Mouse (Mus musculus) midbrain, postnatal 0 days (tissue): ENCODE measurements around the gene Dctn2. TPM values are rescaled to one million over a fixed set of nuclear protein-coding genes. Genes with fewer than 3 reads are reported as not detected.

Source experiments
- ATAC-seq: fragments of 200-750 bp; cut with Nextera tagmentation; 2 replicates; pipeline ENCODE4 v1.8.0; 2017; ENCODE audit warnings: moderate number of reproducible peaks, mild to moderate bottlenecking, moderate TSS enrichment, moderate library complexity; ENCODE audit not compliant: low FRiP score
- DNase-seq: peaks from one replicate; pipeline ENCODE4 v3.0.0-alpha.2; 2015; ENCODE audit warnings: low spot score
- H3K27ac ChIP-seq: fragments of 300-500 bp; sonication (generic); 2 replicates; pipeline ENCODE4 v1.5.1; 2014; ENCODE audit warnings: low read depth, mild to moderate bottlenecking, low read length, mixed read lengths
- H3K27me3 ChIP-seq: fragments of 300-500 bp; sonication (generic); 2 replicates; pipeline ENCODE4 v1.6.1; 2014; ENCODE audit warnings: low read length, control low read depth, mixed read lengths; ENCODE audit not compliant: insufficient read depth
- H3K36me3 ChIP-seq: fragments of 300-500 bp; sonication (generic); 2 replicates; pipeline ENCODE4 v1.6.1; 2014; ENCODE audit warnings: low read length, control low read depth, mixed read lengths; ENCODE audit not compliant: insufficient read depth
- H3K4me1 ChIP-seq: fragments of 300-500 bp; sonication (generic); 2 replicates; pipeline ENCODE4 v1.6.1; 2014; ENCODE audit warnings: mild to moderate bottlenecking, control low read depth, antibody characterized with exemption, low read length, mixed read lengths; ENCODE audit not compliant: insufficient read depth
- H3K4me2 ChIP-seq: fragments of 300-500 bp; sonication (generic); 2 replicates; pipeline ENCODE4 v1.6.1; 2014; ENCODE audit warnings: low read depth, mild to moderate bottlenecking, low read length, mixed read lengths; ENCODE audit not compliant: poor library complexity, severe bottlenecking
- H3K4me3 ChIP-seq: fragments of 300-500 bp; sonication (generic); 2 replicates; pipeline ENCODE4 v1.5.1; 2014; ENCODE audit warnings: low read depth, mild to moderate bottlenecking, low read length, moderate library complexity
- H3K9ac ChIP-seq: fragments of 300-500 bp; sonication (generic); replicated peaks from 2 replicates; pipeline ENCODE4 v1.6.1; 2014; ENCODE audit warnings: mild to moderate bottlenecking, low read length, moderate library complexity, mixed read lengths; ENCODE audit not compliant: poor library complexity, severe bottlenecking
- H3K9me3 ChIP-seq: fragments of 300-500 bp; sonication (generic); 2 replicates; pipeline ENCODE4 v1.6.1; 2016; ENCODE audit warnings: low read length, control low read depth
- CTCF ChIP-seq: IDR thresholded peaks from 2 replicates; pipeline ENCODE4 v1.5.1; 2016; ENCODE audit warnings: antibody characterized with exemption, mild to moderate bottlenecking
- WGBS: fragments of 180-500 bp; shearing (Covaris S2); extraction: QIAGEN DNeasy Blood & Tissue Kit; methylation state at CpG from one replicate; pipeline ENCODE4 v1.1.7; 2014; 5-methylcytosine and 5-hydroxymethylcytosine counted together
- polyA plus RNA-seq: library from polyadenylated mRNA; unstranded; fragments of >200 nt; fragmentation: Nextera tagmentation; extraction: Ambion mirVana; gene quantifications from 2 replicates; pipeline ENCODE4 v1.2.1, GENCODE M21; 2015
- total RNA-seq: library from RNA; depleted of rRNA; stranded (reverse); fragments of >200 nt; gene quantifications from 2 replicates; pipeline ENCODE4 v1.2.3, GENCODE M21; 2014

Dctn2 gene
- total and polyA plus RNA-seq, 2 experiments from 2014 or later, result 274 to 318 TPM

DNA sequence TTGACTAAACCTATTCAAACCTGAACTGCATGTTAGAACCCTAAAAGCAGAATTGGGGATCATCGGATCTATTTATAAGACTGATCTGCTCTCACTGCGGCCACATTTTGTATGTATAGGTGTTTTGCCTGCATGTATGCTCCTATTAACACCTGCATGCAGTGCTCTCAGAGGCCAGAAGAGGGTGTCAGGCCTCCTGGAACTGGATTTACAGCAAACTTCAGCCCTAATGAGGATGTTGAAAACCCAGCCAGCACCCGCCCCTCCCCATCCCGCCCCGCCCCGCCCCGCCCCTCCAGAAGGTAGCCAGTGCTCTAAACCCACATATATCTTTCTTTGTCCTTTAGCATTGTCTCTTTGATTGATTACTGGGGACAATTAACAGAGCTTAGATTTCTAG lies 58.3 kb downstream of the Dctn2 start:
- H3K4me2 ChIP-seq, result no peak overlapping the region
- DNase-seq, result peak; percentile 44
- no peak overlapping the region for H3K9ac ChIP-seq
- H3K36me3 ChIP-seq, result no peaks in the 10 kb centered on the region
- ATAC-seq, result no peak
- H3K27ac ChIP-seq, result no peak overlapping the region
- WGBS, result 14% methylated on average over 7 of the region's 7 CpGs
- peak; percentile 58 for TF ChIP-seq CTCF
- no peaks in the 10 kb centered on the region for H3K9me3 ChIP-seq
- H3K4me3 ChIP-seq, result no peak overlapping the region
- H3K27me3 ChIP-seq, result peaks cover 56% of the 10 kb centered on the region
- H3K4me1 ChIP-seq, result peaks cover 3% of the 10 kb centered on the region; the same call in 1 of the 2 replicates

DNA sequence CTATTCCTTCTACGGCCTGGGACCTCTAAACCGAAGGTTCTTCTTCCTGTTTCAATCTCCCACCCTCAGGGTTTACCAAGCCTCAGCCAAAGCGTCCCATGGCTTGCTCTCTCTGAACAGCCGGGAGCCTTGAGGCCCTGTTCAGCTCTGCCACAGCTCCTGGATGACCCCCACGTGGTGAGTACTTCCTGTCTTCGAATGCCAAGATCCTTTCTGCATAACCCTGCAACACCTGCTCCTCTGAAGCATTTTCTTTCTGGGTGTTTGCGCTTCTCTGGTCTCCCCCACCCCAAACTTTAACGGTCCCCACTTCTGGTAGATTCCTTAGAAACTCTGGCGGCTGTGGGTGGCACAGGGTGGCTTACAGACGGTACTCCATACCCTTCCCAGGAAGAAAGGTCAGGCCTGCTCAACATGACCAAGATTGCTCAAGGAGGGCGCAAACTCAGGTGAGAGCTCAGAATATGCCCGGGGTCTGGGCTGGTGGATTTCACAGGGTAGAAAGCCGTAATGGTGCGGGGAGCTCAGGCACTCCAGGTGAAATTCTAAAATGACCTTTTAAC lies 59.4 kb downstream of the Dctn2 start:
- H3K9me3 ChIP-seq, result no peaks in the 10 kb centered on the region

DNA sequence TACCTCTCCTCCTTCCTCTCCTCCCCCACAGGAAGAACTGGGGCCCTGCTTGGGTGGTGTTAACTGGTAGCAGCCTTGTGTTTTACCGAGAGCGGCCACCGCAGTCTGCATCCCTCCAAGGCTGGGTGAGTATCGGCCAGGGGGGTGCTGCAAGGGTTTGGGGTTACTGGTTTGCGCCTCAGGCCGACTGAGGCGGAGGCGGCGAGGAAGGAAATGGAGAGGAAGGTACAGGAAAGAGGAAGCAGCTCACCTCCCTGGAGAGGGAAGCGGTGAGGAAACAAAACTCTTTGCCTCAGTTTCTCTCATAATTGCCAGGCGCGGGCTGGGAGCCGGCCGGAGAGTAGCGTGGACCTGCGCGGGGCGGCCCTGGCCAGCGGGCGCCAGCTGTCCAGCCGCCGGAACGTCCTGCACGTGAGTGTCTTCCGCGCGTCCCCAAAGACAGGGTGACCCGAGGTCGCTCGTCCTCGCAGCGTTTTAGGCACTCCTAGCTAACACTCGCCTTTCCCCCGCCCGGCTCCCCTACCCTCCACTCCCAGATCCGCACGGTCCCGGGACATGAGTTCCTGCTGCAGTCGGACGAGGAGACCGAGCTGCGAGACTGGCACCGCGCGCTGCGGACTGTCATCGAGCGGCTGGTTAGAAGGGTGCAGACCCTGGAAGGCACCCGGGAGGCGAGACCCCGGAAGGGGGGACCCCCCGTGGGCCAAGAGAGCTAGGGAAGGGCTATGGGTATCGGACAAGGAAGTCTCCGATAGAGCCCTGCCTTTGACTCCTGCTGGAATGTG lies 60.0 kb downstream of the Dctn2 start:
- no peak for TF ChIP-seq CTCF
- Histone ChIP-seq H3K4me2 (peak overlapping the region; percentile 56), H3K36me3 (no peaks in the 10 kb centered on the region), H3K27ac (no peak overlapping the region), H3K9me3 (no peaks in the 10 kb centered on the region), H3K27me3 (peaks cover 61% of the 10 kb centered on the region), H3K9ac (peak overlapping the region; percentile 36), H3K4me1 (peaks cover 3% of the 10 kb centered on the region; the same call in 1 of the 2 replicates), H3K4me3 (peak overlapping the region; percentile 30)
- DNase-seq, result no peak
- 2% methylated on average over 52 of the region's 54 CpGs for whole genome bisulfite sequencing
- ATAC-seq, result no peak

More for the DNA sequence above, 59.4 kb downstream of the Dctn2 start:
- H3K4me3 ChIP-seq, result peak overlapping the region; percentile 30; the same call in 1 of the 2 replicates
- H3K9ac ChIP-seq, result no peak overlapping the region
- ATAC-seq (no peak), DNase-seq (no peak)
- WGBS, result 38% methylated on average over 14 of the region's 14 CpGs
- H3K27ac ChIP-seq, result no peak overlapping the region
- H3K4me1 ChIP-seq, result peaks cover 3% of the 10 kb centered on the region; the same call in 1 of the 2 replicates
- H3K36me3 ChIP-seq, result no peaks in the 10 kb centered on the region
- peaks cover 61% of the 10 kb centered on the region for H3K27me3 ChIP-seq
- peak overlapping the region; percentile 56 for H3K4me2 ChIP-seq
- TF ChIP-seq CTCF, result no peak

DNA sequence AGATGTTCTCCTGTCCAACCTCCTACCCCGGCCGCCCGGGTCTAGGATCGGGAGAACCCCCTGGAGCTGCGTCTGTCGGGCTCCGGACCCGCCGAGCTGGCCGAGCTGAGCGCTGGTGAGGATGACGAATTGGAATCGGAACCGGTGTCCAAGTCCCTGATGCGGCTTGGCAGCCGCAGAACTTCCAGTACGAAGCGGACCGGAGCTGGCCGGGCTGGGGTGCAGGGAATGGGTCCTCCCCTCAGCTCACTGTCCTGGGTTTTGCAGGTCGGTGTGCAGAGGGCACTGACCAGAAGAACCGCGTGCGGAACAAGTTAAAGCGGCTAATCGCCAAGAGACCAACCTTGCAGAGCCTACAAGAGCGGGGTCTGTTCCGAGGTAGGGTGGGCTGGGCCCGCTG lies 60.7 kb downstream of the Dctn2 start:
- no peak for TF ChIP-seq CTCF

DNA sequence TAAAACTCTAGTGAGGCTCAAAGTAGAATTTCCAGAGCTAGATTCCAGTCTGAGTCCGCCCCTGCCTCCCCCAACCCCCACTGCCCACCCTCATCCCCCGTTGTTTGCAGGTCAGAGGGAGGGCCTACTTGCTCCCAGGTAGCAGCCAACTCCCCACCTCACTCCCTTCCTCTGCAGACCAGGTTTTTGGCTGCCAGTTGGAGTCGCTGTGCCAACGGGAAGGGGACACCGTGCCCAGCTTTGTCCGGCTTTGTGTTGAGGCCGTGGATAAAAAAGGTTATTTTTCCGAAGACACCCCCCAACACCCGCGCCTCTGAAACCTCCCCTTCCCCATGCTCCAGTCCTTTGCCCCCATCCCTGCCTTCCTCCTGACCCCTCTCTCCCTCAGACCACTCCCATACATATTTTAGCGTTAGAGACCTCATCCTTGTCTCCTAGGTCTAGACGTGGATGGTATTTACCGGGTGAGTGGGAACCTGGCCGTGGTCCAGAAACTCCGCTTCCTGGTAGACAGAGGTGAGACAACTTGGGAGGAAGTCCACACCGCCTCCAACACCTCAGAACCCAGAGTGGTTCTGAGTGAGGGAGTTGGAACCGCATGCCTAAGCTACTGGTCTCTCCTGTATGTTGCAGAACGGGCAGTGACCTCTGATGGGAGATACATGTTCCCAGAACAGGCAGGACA lies 61.4 kb downstream of the Dctn2 start:
- Histone ChIP-seq H3K36me3 (no peaks in the 10 kb centered on the region), H3K27ac (no peak overlapping the region), H3K4me3 (no peak overlapping the region), H3K4me2 (no peak overlapping the region), H3K9ac (no peak overlapping the region), H3K4me1 (peaks cover 3% of the 10 kb centered on the region; the same call in 1 of the 2 replicates), H3K27me3 (peaks cover 61% of the 10 kb centered on the region), H3K9me3 (no peaks in the 10 kb centered on the region)
- DNase-seq, result no peak
- TF ChIP-seq CTCF, result no peak
- WGBS, result 54% methylated on average over 18 of the region's 18 CpGs
- no peak for ATAC-seq

More for the DNA sequence above, 60.7 kb downstream of the Dctn2 start:
- peaks cover 3% of the 10 kb centered on the region; the same call in 1 of the 2 replicates for H3K4me1 ChIP-seq
- peak overlapping the region; percentile 56 for H3K4me2 ChIP-seq
- peak overlapping the region; percentile 36 for H3K9ac ChIP-seq
- peak overlapping the region; percentile 30 for H3K4me3 ChIP-seq
- H3K27me3 ChIP-seq, result peaks cover 61% of the 10 kb centered on the region
- H3K27ac ChIP-seq, result no peak overlapping the region
- DNase-seq (no peak), ATAC-seq (no peak)
- H3K36me3 ChIP-seq, result no peaks in the 10 kb centered on the region
- 6% methylated on average over 29 of the region's 29 CpGs for WGBS
- H3K9me3 ChIP-seq, result no peaks in the 10 kb centered on the region
